Mouse (Mus musculus): ENCODE measurements around the gene Arpp21.

The Arpp21 gene

DNA sequence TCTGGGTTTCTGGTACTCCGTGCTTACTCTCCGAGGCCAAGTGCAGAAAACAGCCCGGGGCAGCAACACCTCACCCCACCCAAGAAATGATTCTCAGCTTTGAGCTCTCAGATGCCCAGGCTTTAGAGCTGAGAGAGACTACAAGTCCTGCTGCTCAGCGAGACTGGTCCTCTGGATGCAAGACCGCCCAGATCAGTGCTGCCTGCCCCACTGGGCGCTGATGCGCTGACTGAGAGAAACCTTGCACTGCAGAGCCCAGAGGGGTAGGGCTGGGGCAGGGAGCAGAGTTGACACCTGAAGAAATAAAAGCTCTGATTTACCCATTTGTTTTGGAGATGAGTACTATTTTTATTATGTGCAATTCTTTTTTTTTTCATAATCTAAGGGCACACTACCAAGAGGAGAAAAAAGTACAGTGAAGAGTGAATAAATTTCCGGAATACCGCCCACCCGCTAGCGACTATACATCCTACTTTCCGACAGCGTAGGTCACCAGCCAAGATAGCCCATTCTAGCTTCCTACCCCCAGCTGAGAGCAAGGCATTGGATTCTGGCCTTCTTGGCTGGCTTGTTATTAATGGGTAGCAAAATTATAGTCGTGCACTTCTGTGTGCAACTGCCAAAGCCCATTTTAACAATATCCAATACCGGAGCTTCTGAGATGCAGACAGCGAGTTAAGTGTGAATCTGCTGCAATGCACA is at the start of gene Arpp21:
Gene Arpp21 (minus strand): TSS at position 243 of the 702 bp plus-strand sequence.
- DNase-seq (ENCODE audit: low spot score in 2 of 2) = no peak

DNA sequence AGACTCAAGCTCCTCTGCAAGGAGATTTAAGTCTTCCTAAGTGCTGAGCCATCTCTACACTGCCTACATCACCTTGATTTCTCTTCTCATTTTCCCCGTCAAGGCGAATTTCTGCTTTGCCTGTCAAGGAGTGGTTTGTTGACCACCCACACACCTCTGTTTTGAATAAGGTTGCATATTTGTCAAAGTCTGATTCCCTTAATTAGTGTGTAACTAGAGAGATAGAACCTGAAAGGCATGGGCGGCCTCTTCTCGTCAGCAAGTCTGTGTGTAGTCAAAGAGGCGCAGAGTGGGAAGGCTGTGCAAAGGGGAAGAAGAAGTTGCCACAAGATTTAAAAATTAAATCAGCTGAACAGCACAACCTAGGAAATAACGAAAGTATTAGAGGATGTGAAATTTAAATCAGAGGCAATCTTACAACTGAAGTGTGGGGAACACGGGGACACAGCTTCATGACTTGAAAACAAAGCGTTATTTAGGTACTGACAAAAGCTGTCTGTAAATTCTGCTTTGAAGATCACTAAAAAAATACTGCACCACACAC is 36.8 kb upstream of the Arpp21 start:
- DNase-seq (ENCODE audit: low spot score in 2 of 2) = no peak

DNA sequence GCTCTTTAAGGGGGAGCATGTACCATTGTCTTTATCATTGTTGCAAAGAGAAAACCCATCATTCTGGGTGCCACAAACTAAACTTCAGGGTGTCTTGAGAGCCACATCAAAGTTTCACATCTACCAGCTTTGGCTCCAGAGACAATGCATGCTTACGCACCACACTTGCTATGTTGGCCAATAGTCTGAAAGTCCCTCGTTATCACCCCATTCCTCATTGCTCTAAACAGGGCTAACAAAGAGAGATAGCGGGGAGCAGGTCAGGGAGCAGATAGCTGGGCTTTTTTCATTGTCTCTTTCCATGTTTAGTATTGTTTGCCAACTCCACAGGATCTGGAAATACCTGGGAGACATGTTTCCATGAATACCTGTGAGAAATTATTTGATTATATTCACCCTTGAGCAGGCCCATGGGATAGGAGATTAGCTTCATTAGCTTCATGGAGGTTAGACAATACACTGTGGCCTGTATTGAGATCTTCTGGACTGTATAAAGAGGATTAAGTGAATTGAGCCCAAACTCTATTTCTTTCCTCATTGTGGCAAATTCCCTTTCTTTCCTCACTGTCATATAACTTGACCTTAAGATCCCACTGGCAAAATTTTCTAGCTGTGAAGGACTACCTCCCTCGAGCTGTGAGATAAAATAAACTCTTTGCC is 29.4 kb upstream of the Arpp21 start:
- no peak for DNase-seq (ENCODE audit: low spot score in 2 of 2)

DNA sequence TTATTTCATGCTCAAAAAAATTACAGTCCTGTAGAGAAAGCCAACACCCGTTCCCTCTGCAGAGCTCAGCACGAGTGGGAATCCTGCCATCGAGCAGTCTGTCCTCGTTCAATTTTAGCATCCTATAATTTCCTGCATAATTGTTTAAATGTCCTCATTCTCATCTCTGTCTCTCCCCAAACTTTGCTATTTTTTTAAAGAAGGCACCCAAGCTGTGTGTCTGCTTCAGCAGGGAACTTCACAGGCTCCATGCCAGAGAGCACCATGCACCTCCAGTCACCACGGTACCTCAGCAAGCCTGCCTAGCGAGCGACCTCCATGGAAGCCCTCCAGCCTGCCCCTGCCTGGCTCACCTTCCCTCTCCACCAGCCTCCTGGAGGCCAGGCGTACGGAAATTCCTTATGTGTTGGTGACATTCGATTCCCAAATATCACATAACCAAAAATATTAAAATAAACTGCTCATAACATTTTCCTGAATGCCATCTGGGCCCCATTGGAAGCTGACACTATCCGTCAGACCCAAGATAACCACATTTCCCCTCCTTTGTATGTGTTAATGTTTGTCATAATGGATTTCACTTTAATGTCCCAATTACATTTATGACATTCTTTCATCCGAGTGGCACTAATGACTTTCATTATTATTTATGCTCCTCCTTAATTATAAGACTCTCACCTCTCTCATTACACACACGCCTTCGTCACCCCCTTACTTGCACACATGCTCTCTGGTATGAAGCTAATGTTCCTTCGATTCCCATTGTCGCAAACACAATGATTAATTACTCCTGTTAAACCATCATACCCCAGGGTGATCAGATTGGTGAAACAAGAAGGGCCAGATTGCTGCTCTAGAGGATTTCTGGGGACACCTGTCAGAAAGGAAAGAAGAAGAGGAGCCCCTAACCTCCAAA is 26.5 kb upstream of the Arpp21 start:
- DNase-seq (ENCODE audit: low spot score in 2 of 2) = no peak

DNA sequence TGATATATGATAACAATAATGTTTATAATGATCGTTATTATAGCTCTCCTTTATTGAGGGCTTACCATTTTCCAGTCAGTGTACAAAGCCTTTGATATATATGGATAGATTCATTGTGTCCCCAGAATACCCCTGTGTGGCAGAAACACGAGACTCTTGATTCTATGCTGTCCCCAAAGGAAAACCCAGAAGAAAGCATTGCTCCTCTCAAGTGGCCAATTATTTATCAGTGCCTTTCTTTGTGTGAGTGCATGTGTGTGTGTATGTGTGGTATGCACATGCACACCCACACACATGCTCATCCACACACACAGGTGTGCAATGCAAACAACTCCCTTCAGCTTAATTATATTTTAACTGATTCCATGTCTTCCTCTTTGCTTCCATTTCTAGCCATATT is 25.8 kb upstream of the Arpp21 start:
- no peak for DNase-seq (ENCODE audit: low spot score in 2 of 2)

DNA sequence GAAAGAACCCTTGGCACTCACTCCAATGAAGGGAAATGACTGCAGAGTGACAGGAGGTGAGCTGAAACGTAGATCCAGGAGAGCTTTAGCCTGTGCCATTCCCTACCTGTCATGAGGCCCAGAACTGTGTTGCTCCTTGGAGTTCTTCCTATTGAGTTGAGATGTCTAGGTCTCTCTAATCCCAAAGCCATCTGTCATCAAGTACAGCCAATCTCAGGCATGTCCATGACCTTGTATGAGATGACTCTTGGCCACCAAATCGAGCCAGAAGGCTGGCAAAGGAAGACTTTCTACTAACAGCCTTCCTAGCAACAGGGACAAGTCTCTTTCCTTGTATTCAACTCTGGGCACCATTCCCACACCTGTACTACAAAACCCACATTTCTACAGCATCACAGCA is 25.0 kb upstream of the Arpp21 start:
- DNase-seq (ENCODE audit: low spot score in 2 of 2) = no peak

DNA sequence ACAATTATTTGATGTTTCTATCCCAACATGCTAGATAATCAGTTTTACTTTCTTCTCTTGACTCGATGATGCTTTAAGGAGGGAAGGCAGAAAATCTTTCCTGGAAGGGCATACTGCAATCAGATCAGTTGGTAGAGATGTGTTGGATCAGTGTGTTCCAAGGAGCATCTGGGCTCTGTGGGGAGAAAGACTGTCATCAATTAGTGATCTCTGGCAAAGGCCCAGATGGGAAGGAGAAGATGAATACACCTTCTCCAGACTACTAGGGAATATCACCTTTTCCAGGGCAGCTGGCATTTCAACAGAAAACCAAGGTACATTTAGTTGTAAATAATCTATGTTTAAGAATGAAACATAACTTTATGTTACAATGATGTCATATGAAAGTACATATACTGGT is 22.8 kb upstream of the Arpp21 start:
- no peak for DNase-seq (ENCODE audit: low spot score in 2 of 2)

DNA sequence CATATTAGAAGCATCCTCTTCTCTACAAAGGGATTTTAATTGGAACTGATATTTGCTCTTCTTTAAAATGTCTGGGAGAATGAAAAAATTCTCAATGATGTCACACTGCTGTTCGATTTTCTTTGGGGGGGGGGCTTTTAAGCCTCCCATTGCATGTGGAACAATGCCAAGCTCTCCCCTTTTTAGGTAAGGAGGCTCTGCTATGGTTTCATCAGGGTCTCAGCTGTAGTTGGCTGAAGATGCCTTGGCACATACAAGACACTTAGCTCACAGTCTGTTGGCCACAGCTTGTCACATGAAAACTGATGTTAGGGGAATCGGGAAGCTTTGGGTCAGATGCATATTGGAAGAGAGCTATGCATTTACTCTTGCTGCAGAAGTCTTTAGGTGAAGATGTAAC is 20.2 kb upstream of the Arpp21 start:
- DNase-seq (ENCODE audit: low spot score in 2 of 2) = no peak

DNA sequence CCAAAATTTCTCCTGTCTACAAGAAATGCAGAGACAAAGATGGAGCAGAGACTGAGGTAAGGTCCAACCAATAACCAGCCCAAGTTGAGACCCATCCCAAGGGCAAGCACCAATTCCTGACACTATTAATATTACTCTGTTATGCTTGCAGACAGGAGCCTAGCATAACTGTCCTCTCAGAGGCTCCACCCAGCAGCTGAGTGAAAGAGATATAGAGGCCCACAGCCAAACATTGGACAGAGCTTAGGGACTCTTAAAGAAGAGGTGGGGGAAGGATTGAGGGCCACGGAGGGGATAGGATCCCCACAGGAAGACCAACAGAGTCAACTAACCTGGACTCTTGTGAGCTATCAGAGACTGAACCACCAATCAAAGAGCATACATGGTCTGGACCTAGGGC is 18.0 kb upstream of the Arpp21 start:
- DNase-seq (ENCODE audit: low spot score in 2 of 2) = no peak

DNA sequence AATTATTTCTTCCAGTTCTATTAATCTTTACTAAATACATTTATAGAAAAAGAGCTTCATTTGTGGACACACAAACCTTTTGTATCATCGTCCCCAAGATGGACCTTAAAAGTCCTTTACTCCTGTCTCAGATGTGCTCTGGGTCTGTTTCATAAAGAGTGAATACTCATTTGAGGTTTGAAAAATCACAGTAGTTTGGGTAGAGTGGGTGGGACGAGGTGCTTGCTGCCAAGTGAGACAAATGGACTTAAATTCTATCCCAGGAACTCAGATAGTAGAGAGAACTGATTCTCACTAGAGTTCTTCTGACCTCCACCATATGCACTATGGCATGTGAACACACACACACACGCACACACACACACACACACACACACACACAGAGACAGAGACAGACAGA is 16.1 kb upstream of the Arpp21 start:
- DNase-seq (ENCODE audit: low spot score in 2 of 2) = no peak

DNA sequence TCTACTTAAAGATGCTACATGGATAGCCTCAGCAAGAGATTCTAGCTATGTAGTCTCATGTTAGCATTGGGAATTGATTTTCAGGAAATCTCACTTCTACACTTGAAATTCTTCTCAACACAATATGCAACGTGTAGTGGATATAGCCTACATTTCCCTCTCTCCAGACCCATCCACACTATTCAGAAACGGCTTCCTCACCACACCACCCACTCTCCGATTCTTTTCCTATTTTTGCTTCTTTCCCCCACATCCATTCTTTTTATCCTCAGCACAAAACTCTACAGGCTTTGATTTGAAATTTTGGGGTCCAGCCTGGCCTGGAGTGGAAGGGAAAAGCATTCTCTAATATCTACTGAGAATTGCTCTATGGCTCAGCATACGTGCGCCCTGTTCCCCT is 15.6 kb upstream of the Arpp21 start:
- DNase-seq (ENCODE audit: low spot score in 2 of 2) = no peak

DNA sequence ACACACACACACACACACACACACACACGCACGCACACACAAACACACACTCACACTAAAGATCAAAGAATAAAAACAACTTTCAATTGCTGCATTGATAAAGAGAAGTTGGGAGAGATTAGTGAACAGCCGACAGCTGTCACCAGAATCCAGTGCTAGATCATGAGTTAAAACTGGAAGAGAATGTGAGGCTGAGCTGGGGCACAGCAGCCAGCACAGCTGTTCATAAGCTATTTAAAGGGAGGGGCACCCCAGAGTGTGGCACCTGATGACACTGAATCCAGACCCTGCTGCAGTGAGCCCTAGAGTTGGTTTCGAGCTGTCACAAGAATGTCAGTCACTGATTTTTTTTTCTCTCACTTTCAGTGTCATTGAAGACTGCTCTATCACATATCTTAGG is 14.0 kb upstream of the Arpp21 start:
- DNase-seq (ENCODE audit: low spot score in 2 of 2) = no peak

DNA sequence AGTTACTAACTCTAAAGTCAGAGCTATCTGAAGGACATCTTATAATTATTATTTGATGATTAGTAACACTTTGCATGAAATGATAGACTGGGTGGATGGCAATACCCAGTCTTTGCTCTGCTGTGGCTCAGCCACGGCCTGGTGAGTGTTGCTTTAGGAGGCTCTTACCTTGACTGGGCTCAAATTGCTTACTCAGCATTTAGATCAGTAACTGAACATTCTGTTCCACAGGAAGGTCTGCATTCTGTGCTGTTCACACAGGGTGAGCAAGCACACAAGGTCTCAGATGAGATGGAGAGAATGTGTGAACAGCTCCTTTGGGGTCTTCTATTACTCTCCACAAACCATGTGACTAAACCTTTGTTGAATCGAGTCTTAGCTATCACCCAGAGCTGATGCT is 11.4 kb upstream of the Arpp21 start:
- DNase-seq (ENCODE audit: low spot score in 2 of 2) = no peak

DNA sequence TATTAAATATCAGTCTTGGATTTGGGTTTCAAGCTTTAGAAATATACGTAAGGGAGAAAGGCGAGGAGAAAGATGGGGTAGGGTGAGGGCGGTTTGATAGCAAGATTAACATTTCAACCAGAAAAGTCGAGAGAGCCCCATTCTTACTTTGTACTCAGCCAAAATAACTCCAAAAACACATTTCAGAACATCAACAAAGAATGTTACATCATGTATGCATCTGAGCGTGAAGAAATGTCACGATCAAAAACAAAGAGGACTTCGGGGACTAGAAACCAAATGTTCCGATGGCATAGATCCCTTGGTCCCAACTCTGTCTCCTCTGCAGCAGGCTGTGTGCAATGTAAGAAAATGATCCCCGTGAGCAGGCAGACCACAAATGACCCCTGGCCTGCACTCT is 2.4 kb upstream of the Arpp21 start:
- no peak for DNase-seq (ENCODE audit: low spot score in 2 of 2)

DNA sequence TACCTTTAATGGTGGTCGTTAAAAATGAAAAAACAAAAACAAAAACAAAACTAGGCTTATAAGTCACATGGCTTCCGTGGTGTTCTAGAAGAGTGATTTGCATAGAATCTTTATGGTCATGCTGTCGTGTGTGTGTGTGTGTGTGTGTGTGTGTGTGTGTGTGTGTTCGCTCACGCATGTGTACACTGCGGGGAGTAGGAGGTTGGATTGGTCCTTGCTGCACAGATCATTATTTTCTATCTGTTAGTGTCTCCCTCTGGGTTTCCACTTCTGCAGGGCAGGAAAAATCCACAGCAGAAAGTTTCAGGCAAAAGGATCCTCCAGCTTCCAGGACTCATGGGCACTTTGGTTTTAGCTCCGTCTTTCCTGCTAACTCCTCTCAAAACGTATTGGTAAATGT is 813 bp upstream of the Arpp21 start:
- no peak for DNase-seq (ENCODE audit: low spot score in 2 of 2)

DNA sequence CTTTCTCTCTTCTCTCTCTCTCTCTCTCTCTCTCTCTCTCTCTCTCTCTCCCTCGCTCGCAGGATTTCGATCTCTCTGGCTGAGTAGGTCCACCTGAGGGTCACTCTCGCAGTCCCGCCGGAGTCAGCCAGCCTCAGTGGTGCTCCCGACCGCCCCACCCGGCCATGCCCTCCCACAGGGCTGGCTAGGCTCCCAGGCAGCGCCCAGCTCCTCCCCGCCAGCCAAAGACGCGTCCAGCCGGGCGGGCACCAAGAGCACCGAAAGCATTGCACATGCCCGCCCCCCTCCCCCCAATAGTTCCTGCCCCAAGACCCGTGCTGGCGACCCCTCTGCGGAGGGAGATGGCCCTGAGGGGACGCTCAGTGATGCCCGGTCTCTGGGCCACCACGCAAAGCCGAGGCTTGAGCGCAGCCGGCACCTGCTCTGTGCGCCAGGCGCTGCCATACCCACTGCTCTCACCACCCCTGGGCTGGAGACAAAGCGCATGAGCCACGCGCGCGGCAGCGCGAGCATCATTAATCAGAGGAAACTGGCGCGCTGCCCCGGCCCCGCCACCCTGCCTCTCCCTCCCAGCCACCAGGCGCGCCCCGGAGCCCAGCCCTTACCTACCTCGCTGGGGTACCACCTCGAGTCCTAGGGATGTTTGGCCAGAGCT is 570 bp downstream of the Arpp21 start:
- no peak for DNase-seq (ENCODE audit: low spot score in 2 of 2)

DNA sequence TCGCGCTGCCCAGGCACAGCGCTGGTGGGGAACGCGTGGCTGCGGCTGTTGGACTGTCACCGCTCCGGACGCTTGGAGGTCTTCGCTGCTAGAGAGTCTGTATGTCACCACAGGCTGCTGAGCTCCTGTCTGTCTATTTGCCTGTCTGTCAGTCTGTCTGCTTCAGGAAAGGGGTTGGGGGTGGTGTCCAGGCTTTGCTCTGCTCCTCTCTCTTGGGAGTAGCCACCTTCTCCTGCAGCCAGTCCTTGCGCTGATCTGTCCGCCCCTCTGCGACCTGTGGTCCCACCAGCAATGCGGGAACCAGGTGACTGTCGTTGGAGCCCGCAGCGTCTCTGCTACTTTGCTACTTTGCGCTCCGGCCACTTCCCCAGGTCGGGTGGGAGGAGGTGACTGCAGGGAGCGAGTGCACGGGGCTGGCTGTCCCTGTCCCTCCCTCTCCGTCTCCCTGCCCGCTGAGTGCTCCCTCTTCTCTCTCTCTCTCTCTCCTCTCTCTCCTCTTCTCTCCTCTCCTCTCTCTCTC is 1.2 kb downstream of the Arpp21 start:
- no peak for DNase-seq (ENCODE audit: low spot score in 2 of 2)

DNA sequence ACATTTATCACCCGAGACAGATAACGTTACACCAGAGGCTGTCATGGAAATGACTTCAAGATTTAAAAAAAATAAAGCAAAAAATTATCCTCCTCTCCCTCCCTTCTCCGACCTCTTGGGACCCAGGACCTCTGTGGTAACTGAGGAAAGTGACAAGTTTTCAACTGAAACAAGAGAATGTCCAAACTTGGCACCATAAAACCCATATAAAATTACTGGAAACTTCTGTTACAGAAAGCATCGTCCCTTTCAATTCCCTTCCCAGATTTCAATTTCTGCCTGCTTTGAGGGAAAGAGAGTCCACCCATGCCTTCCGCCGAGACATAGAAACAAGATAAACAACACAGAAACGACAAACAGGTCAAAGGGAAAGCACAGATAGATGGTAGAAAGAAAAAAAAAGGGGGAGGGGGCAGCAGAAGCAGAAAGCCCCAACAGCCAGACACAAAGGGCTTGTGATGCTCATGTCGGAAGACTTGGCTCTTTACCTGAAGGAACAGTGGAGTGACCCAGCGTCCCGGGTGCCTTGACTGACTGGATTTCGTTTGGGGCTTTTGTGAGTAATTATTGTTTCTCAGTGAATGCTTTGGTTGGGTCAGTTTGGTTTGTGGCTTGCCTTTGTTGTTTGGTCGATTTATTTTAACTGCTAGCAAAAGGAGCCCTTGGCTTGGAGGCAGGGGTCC is 1.8 kb downstream of the Arpp21 start:
- DNase-seq (ENCODE audit: low spot score in 2 of 2) = no peak

DNA sequence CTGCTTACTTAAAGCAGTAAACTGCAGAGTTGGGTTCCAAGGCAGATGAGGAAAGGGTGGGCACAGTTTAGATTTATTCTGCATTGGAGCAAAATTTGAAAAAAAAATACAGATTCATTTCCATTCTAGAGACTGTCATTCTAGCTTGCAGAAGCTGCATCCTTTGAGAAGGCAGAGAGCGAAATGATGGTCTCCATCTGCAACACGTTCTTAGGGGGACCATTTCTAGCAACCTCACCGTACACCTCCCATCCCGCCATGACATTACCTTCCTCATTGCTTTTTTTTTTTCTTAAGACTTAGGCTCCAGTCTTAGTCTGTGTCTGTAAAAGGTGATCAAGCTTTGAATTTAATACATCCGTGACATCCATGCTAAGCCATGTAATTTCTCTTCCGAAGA is 2.4 kb downstream of the Arpp21 start:
- DNase-seq (ENCODE audit: low spot score in 2 of 2) = no peak

DNA sequence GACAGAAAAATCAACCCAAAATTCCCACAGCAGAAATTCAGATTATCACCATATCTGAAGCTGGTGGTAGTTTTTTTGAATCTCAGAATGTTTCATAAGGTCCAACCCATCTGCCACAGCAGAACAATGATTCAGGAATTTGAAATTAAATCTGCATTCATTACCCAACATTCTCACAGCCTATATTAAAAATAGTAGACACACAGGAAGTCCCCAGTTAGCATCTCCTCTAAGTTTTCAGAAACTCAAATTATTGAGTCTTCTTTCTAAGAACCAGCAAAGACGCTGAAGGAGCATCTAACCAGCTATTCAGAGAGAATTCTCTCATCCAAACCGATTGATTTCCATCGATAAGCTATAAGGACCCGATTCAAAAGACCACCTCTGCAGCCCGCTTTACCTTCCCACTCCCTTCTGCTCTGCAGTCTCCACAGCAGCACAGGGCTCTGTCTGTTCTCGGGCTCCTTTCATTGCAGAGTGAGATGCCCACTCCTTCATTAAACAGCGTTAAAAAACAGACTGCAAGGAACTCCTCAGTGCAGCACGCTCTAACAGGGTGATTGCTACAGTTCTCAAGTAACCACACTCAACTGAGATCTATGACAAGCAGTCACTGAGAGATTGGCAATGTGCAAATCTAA is 3.7 kb downstream of the Arpp21 start:
- DNase-seq (ENCODE audit: low spot score in 2 of 2) = no peak

DNA sequence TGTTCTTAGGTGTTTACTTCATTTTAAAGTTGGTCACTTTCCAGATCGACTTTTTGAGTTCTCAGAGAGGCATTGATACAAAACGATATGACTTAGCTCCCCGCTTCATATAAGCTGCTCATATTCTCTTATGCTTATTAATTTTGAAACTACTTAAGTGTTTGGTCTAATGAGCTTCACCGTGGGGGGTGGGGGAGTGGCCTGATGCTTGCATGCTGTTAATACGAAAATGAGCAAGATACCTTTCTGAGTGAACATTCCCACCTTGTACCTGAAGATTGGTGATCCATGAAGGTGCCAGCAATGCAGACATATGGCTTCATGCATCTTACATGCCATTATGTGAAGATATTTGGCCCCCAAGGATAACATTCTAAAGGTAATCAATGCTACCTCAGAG is 4.4 kb downstream of the Arpp21 start:
- DNase-seq (ENCODE audit: low spot score in 2 of 2) = no peak
